9 mouse cellular contexts compared by ENCODE assay signal in the genomic region with DNA sequence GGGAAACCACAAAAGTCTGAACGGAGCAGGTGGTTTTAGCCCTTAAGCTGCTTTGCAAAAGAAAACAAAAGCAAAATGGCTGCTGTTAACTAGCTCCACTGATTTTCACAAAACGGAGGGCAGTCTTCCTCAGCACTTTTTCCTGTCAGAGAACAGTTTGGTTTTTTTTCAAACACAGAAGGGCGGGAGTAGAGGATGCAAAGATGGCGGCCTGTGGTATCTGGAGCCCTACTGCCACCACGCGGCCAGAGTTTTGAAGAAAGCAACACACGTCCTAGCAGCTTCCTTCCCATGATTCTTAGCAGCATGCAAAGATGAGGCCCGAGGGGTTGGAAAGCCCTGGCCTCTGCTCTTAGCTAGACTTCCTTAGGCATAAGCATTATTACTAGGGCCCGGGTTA.
DNase-seq lines count a peak whose midpoint lies in the region; ATAC-seq and TF ChIP-seq lines count a peak whose summit lies in the region.
"Had no signal": no experiment of that assay in that cellular context is flagged by ENCODE, and none has a peak within 500 bp of the region (broad histone marks: within the 10 kb centered on the region; RNA-seq: fewer than 3 reads in every experiment).

No protein-coding gene starts in this region.

- TF ChIP-seq RAD21 in MEL (IDR thresholded peaks at IDR 0.05; ENCODE audit: low read depth, low read length), result peak; percentile 67

- peak; percentile 88 for DNase-seq in kidney, adult 18-20 months
- DNase-seq in kidney, postnatal 10 days, result no peak
- peak; percentile 92 for DNase-seq in MEL (ENCODE audit: low read depth, low spot score)
- DNase-seq in hindbrain, postnatal 0 days (ENCODE audit: low spot score), result peak; percentile 87
- peak; percentile 79 for DNase-seq in retina, embryonic 14.5 days (ENCODE audit: low spot score)

- H3K4me2 ChIP-seq in embryonic facial prominence, embryonic 13.5 days, result no peak overlapping the region
- H3K4me2 ChIP-seq in hindbrain, postnatal 0 days (ENCODE audit: low read depth, low read length), result no peak overlapping the region
- H3K4me2 ChIP-seq in kidney, embryonic 14.5 days (replicated peaks; ENCODE audit: low read depth, low read length), result no peak overlapping the region

- H3K9me3 ChIP-seq in MEL (replicated peaks; ENCODE audit: insufficient read depth, low read length), result no peaks in the 10 kb centered on the region
- no peaks in the 10 kb centered on the region for H3K9me3 ChIP-seq in embryonic facial prominence, embryonic 13.5 days
- no peaks in the 10 kb centered on the region for H3K9me3 ChIP-seq in hindbrain, postnatal 0 days (ENCODE audit: low read length)
- no peaks in the 10 kb centered on the region for H3K9me3 ChIP-seq in kidney, embryonic 14.5 days (ENCODE audit: control insufficient read depth, low read length)

- peaks cover 1 to 6% of the 10 kb centered on the region in 2 experiments; a peak in 3 of 4 replicates for H3K4me1 ChIP-seq in MEL (ENCODE audit: control insufficient read depth in 1 of 2, insufficient read depth in 2 of 2, low read length in 2 of 2)
- H3K4me1 ChIP-seq in embryonic facial prominence, embryonic 13.5 days, result no peaks in the 10 kb centered on the region
- H3K4me1 ChIP-seq in hindbrain, postnatal 0 days (ENCODE audit: insufficient read depth, low read length), result no peaks in the 10 kb centered on the region
- H3K4me1 ChIP-seq in kidney, embryonic 14.5 days (ENCODE audit: control insufficient read depth, insufficient read depth, low read length), result no peaks in the 10 kb centered on the region

- H3K4me3 ChIP-seq in MEL (ENCODE audit: control insufficient read depth in 1 of 2, insufficient read depth in 1 of 2, low read depth in 2 of 2, low read length in 2 of 2) (peak overlapping the region; percentile 18 to 42), macrophage (ENCODE audit: inconsistent target) (no peak overlapping the region)
- H3K4me3 ChIP-seq in embryonic facial prominence, embryonic 13.5 days, result no peak overlapping the region
- H3K4me3 ChIP-seq in hindbrain, postnatal 0 days (ENCODE audit: low read length), result no peak overlapping the region
- H3K4me3 ChIP-seq in kidney, embryonic 14.5 days (ENCODE audit: low read length), result no peak overlapping the region
- H3K4me3 ChIP-seq: layer of hippocampus, adult 2 months had no signal

- H3K27me3 ChIP-seq in MEL (ENCODE audit: control insufficient read depth in 1 of 2, insufficient read depth in 2 of 2, low read length in 2 of 2), result no peaks in the 10 kb centered on the region
- H3K27me3 ChIP-seq in embryonic facial prominence, embryonic 13.5 days, result no peaks in the 10 kb centered on the region
- H3K27me3 ChIP-seq in hindbrain, postnatal 0 days (ENCODE audit: insufficient read depth, low read length), result no peaks in the 10 kb centered on the region
- no peaks in the 10 kb centered on the region for H3K27me3 ChIP-seq in kidney, embryonic 14.5 days (ENCODE audit: control insufficient read depth, insufficient read depth, low read length)

- no peak; the same call in 1 of the 2 replicates for ATAC-seq in embryonic facial prominence, embryonic 13.5 days (ENCODE audit: insufficient number of reproducible peaks, insufficient read depth, low FRiP score, low TSS enrichment, low read depth)
- ATAC-seq in hindbrain, postnatal 0 days, result peak; percentile 71
- no peak for ATAC-seq in kidney, embryonic 14.5 days (ENCODE audit: low FRiP score, low TSS enrichment)

- H3K9ac ChIP-seq in MEL (ENCODE audit: control insufficient read depth, low read depth, low read length, poor library complexity, severe bottlenecking), result peak overlapping the region; percentile 73
- no peak overlapping the region for H3K9ac ChIP-seq in embryonic facial prominence, embryonic 13.5 days
- H3K9ac ChIP-seq in hindbrain, postnatal 0 days (replicated peaks; ENCODE audit: low read length), result no peak overlapping the region
- H3K9ac ChIP-seq in kidney, embryonic 14.5 days (ENCODE audit: low read depth, low read length), result no peak overlapping the region

- TF ChIP-seq EP300 in MEL (IDR thresholded peaks at IDR 0.05; ENCODE audit: low read depth in 1 of 2, low read length in 2 of 2), result peak; percentile 1 to 75; a peak in 2 of 4 replicates

- peaks cover 0 to 7% of the 10 kb centered on the region in 2 experiments; a peak in 2 of 4 replicates for H3K36me3 ChIP-seq in MEL (ENCODE audit: control insufficient read depth in 1 of 2, insufficient read depth in 2 of 2, low read length in 2 of 2)
- 0 out of 2 replicates have a peak, but pooled peaks cover 3% of the 10 kb centered on the region for H3K36me3 ChIP-seq in embryonic facial prominence, embryonic 13.5 days
- H3K36me3 ChIP-seq in hindbrain, postnatal 0 days (ENCODE audit: insufficient read depth, low read length), result no peaks in the 10 kb centered on the region
- no peaks in the 10 kb centered on the region for H3K36me3 ChIP-seq in macrophage (ENCODE audit: inconsistent target)
- no peaks in the 10 kb centered on the region; the same call in 1 of the 2 replicates for H3K36me3 ChIP-seq in kidney, embryonic 14.5 days (ENCODE audit: control insufficient read depth, insufficient read depth, low read length)

- peak overlapping the region; percentile 72 for H3K27ac ChIP-seq in MEL (ENCODE audit: control insufficient read depth, low read depth, low read length)
- H3K27ac ChIP-seq in embryonic facial prominence, embryonic 13.5 days, result 0 out of 2 replicates have a peak overlapping the region, but pooled peaks have one; percentile 57
- H3K27ac ChIP-seq in hindbrain, postnatal 0 days, result peak overlapping the region; percentile 45; the same call in 1 of the 2 replicates
- peak overlapping the region; percentile 52 for H3K27ac ChIP-seq in macrophage
- no peak overlapping the region for H3K27ac ChIP-seq in kidney, embryonic 14.5 days (ENCODE audit: low read depth, low read length)
- H3K27ac ChIP-seq: layer of hippocampus, adult 2 months had no signal

- peak; percentile 39 to 72 (median 72) for TF ChIP-seq CTCF in MEL (IDR thresholded peaks at IDR 0.05 in 2 of 3, conservative IDR thresholded peaks at IDR 0.05 in 1 of 3; ENCODE audit: control insufficient read depth in 1 of 3, insufficient read depth in 1 of 3, low read depth in 2 of 3, low read length in 3 of 3, poor library complexity in 1 of 3, severe bottlenecking in 1 of 3)
- peak; percentile 66 for TF ChIP-seq CTCF in hindbrain, postnatal 0 days (IDR thresholded peaks at IDR 0.05; ENCODE audit: low read depth)

- H3K79me2 ChIP-seq in MEL (ENCODE audit: control insufficient read depth, insufficient read depth, low read length, poor library complexity) (no peaks in the 10 kb centered on the region), macrophage (ENCODE audit: inconsistent target) (no peaks in the 10 kb centered on the region)

- WGBS in embryonic facial prominence, embryonic 13.5 days, result 56% methylated on average over 9 of the region's 9 CpGs
- WGBS in hindbrain, postnatal 0 days, result 47% methylated on average over 9 of the region's 9 CpGs
- WGBS in macrophage (ENCODE audit: missing documents), result 50% methylated on average over 9 of the region's 9 CpGs
- 55% methylated on average over 9 of the region's 9 CpGs for WGBS in kidney, embryonic 14.5 days

- peak in 1 of 2 experiments; percentile 37; a peak in 1 of 4 replicates for TF ChIP-seq POLR2A in MEL (IDR thresholded peaks at IDR 0.05; ENCODE audit: control insufficient read depth in 1 of 2, insufficient read depth in 1 of 2, low read depth in 1 of 2, low read length in 2 of 2, poor library complexity in 1 of 2)

TF ChIP-seq in MEL, 35 proteins besides CTCF, POLR2A, EP300 and RAD21 (continues in another document):
- TF ChIP-seq POLR2AphosphoS2 (IDR thresholded peaks at IDR 0.05; ENCODE audit: low read length) (0 out of 2 replicates have a peak, but pooled peaks have one; percentile 31), NRF1 (IDR thresholded peaks at IDR 0.05; ENCODE audit: insufficient read depth, low read depth, low read length, poor library complexity, severe bottlenecking) (no peak), MYB (IDR thresholded peaks at IDR 0.05; ENCODE audit: low read depth, low read length) (no peak), BHLHE40 (IDR thresholded peaks at IDR 0.05; ENCODE audit: borderline replicate concordance, low read depth, low read length) (0 out of 2 replicates have a peak, but pooled peaks have one; percentile 34), NELFE (IDR thresholded peaks at IDR 0.05; ENCODE audit: low read depth, low read length) (no peak; the same call in 1 of the 2 replicates), ZNF384 (IDR thresholded peaks at IDR 0.05; ENCODE audit: low read depth, low read length) (peak; percentile 100), JUND (IDR thresholded peaks at IDR 0.05; ENCODE audit: low read depth, low read length) (peak; percentile 67; the same call in 1 of the 2 replicates), CHD1 (IDR thresholded peaks at IDR 0.05; ENCODE audit: low read depth, low read length) (0 out of 2 replicates have a peak, but pooled peaks have one; percentile 54), MXI1 (IDR thresholded peaks at IDR 0.05; ENCODE audit: low read depth, low read length) (peak; percentile 48), ZMIZ1 (IDR thresholded peaks at IDR 0.05; ENCODE audit: low read depth, low read length) (no peak), TCF12 (IDR thresholded peaks at IDR 0.05; ENCODE audit: low read depth, low read length) (peak; percentile 44; the same call in 1 of the 2 replicates), SMC3 (IDR thresholded peaks at IDR 0.05; ENCODE audit: low read depth, low read length) (peak; percentile 50), TAL1 (IDR thresholded peaks at IDR 0.05; ENCODE audit: low read length) (no peak), E2F4 (IDR thresholded peaks at IDR 0.05; ENCODE audit: borderline replicate concordance, low read depth, low read length) (no peak), MYC (IDR thresholded peaks at IDR 0.05; ENCODE audit: low read depth, low read length) (0 out of 2 replicates have a peak, but pooled peaks have one; percentile 25), TBP (IDR thresholded peaks at IDR 0.05; ENCODE audit: low read depth, low read length) (0 out of 2 replicates have a peak, but pooled peaks have one; percentile 41), SIN3A (IDR thresholded peaks at IDR 0.05; ENCODE audit: low read length) (peak; percentile 82), USF2 (IDR thresholded peaks at IDR 0.05; ENCODE audit: borderline replicate concordance in 1 of 2, insufficient read depth in 1 of 2, low read depth in 1 of 2, low read length in 2 of 2) (no peak), USF1 (IDR thresholded peaks at IDR 0.05; ENCODE audit: low read depth, low read length) (no peak), CHD2 (IDR thresholded peaks at IDR 0.05; ENCODE audit: low read length) (no peak), POLR2AphosphoS5 (IDR thresholded peaks at IDR 0.05; ENCODE audit: borderline replicate concordance, low read depth, low read length) (no peak), ETS1 (IDR thresholded peaks at IDR 0.05; ENCODE audit: low read depth, low read length) (peak; percentile 99), MAX (IDR thresholded peaks at IDR 0.05; ENCODE audit: low read length) (peak; percentile 43; the same call in 1 of the 2 replicates), GABPA (IDR thresholded peaks at IDR 0.05; ENCODE audit: low read depth, low read length) (no peak)

Comparison
In these comparisons a context has a peak if more than half of its experiments do, and no peak if none do; other contexts are left out.
1. H3K4me3 ChIP-seq: peak in MEL (2 of 2); none in embryonic facial prominence, embryonic 13.5 days (single experiment), hindbrain, postnatal 0 days (single experiment), macrophage (single experiment) and kidney, embryonic 14.5 days (single experiment).